Mouse (Mus musculus): ENCODE data around the gene Flywch2. TPM values are rescaled to one million over a fixed set of nuclear protein-coding genes. Genes with fewer than 3 reads are reported as not detected.

Gene Flywch2
- polyA plus RNA-seq, 1 experiment = 54.6 TPM

- no peak for TF ChIP-seq POLR2A (IDR thresholded peaks at IDR 0.05; ENCODE audit: borderline replicate concordance, extremely low read depth, insufficient read depth, insufficient read length, poor library complexity, severe bottlenecking)
- TF ChIP-seq CTCF (IDR thresholded peaks at IDR 0.05; ENCODE audit: borderline replicate concordance, extremely low read depth, insufficient read depth, insufficient read length) = no peak
- DNase-seq (ENCODE audit: low read depth) = no peak
Observed at GRCm38 (mm10) chr17:23747471-23747870, 38.4 kb downstream of the Flywch2 start.

DNA sequence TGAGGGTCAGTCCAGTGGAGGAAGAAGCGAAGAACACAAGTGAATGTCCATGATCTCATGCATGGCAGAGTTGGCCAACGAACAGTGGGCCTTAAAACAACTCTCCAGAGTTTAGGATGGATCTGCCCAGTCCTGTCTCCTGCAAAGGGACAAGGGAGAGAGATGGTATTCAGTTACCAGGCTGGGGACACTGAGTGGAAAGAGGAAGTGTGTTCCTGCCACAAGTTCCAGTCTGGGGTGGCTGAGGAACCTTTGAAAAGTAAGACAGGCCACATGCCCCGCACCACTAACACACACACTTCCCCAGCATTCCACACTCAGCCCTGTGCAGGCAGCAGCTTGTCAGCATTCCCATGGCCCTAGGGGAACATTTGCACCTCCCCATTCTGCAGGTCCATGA is 39.1 kb downstream of the Flywch2 start:
- DNase-seq (ENCODE audit: low read depth) = no peak
- TF ChIP-seq CTCF (IDR thresholded peaks at IDR 0.05; ENCODE audit: borderline replicate concordance, extremely low read depth, insufficient read depth, insufficient read length) (no peak), POLR2A (IDR thresholded peaks at IDR 0.05; ENCODE audit: borderline replicate concordance, extremely low read depth, insufficient read depth, insufficient read length, poor library complexity, severe bottlenecking) (no peak)

GRCm38 (mm10) chr17:23746311-23746710 is 39.6 kb downstream of the Flywch2 start:
- TF ChIP-seq POLR2A (IDR thresholded peaks at IDR 0.05; ENCODE audit: borderline replicate concordance, extremely low read depth, insufficient read depth, insufficient read length, poor library complexity, severe bottlenecking) = no peak
- TF ChIP-seq CTCF (IDR thresholded peaks at IDR 0.05; ENCODE audit: borderline replicate concordance, extremely low read depth, insufficient read depth, insufficient read length) = peak; percentile 22; the same call in 1 of the 2 replicates
- peak; percentile 26 for DNase-seq (ENCODE audit: low read depth)

GRCm38 (mm10) chr17:23745301-23746251 is 40.3 kb downstream of the Flywch2 start, which contains the start of gene Kremen2:
Kremen2 (minus strand) TSS chr17:23745833.
- DNase-seq (ENCODE audit: low read depth) = peak; percentile 61
- TF ChIP-seq CTCF (IDR thresholded peaks at IDR 0.05; ENCODE audit: borderline replicate concordance, extremely low read depth, insufficient read depth, insufficient read length) (no peak), POLR2A (IDR thresholded peaks at IDR 0.05; ENCODE audit: borderline replicate concordance, extremely low read depth, insufficient read depth, insufficient read length, poor library complexity, severe bottlenecking) (no peak)

DNA sequence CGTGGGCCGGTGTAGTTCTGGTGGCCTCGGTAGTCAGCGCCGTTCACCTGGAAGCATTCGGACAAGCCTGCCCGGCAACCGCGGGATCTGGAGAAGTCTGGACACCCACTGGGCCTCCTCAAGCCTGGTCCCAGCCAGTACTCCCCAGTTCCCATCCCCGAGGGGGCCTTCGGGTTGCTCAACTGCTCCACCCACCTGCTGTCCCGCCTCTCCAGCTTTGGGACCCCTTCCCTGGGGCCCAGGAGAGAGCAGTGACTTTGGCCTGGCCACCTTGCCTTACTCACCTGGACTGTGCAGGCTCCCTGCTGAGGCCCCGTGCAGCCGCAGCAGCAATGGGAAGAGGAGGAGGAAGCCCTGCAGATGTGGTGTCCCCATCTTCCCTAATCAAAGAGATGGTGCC is 41.2 kb downstream of the Flywch2 start:
- no peak for DNase-seq (ENCODE audit: low read depth)
- TF ChIP-seq POLR2A (IDR thresholded peaks at IDR 0.05; ENCODE audit: borderline replicate concordance, extremely low read depth, insufficient read depth, insufficient read length, poor library complexity, severe bottlenecking) (no peak), CTCF (IDR thresholded peaks at IDR 0.05; ENCODE audit: borderline replicate concordance, extremely low read depth, insufficient read depth, insufficient read length) (no peak)

DNA sequence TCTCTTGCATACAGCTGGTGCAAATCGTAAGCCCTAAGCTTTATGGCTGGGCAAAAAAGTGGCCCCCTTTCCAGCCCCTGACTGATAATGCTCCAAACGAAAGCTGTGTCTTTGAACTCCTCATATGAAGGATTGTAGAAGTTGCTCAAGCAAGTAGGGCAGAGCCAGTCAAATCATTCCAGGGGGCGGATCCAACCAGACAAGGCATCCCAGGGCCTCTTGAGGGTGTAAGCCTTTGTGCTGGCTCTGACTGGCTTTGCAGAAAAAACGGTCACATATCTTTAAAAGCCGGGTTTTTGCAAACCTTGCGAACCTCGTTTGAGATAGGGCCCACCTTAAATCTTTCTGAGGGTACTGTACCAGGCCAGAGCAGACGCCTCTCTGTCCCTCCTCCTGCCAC is 41.8 kb downstream of the Flywch2 start:
- TF ChIP-seq CTCF (IDR thresholded peaks at IDR 0.05; ENCODE audit: borderline replicate concordance, extremely low read depth, insufficient read depth, insufficient read length) (no peak), POLR2A (IDR thresholded peaks at IDR 0.05; ENCODE audit: borderline replicate concordance, extremely low read depth, insufficient read depth, insufficient read length, poor library complexity, severe bottlenecking) (no peak)
- no peak for DNase-seq (ENCODE audit: low read depth)

- TF ChIP-seq POLR2A (IDR thresholded peaks at IDR 0.05; ENCODE audit: borderline replicate concordance, extremely low read depth, insufficient read depth, insufficient read length, poor library complexity, severe bottlenecking) = no peak
- TF ChIP-seq CTCF (IDR thresholded peaks at IDR 0.05; ENCODE audit: borderline replicate concordance, extremely low read depth, insufficient read depth, insufficient read length) = no peak
- DNase-seq (ENCODE audit: low read depth) = no peak
Observed at GRCm38 (mm10) chr17:23742941-23743340, 42.9 kb downstream of the Flywch2 start.

DNA sequence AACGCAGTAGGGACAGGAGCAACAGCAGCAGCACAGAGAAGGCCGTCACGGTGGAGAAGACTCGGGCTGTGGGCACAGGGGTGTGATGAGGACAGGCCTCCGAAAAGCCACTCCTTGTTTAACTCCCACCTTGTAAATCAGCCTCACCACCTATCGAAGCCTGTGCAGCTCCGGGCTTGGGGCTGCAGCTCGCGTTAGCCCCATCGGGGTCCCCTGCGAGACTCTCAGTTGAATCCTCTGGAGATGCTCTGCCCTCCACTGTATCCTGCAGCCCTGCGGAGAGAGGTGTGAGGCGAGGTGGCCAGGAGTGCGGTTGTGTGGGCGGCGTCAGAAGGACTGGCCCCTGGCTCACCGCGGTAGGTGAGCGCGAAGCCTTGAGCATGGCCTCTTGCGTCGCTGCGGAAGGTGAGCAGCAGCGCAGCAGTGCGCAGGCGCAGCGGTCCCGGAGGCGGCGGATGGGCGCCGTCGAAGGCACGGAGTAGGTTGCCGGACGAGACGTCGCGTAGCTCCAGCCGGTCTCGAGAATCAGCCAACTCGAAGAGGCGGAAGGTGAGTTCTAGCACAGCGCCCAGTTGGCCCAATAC is 43.6 kb downstream of the Flywch2 start:
- TF ChIP-seq CTCF (IDR thresholded peaks at IDR 0.05; ENCODE audit: borderline replicate concordance, extremely low read depth, insufficient read depth, insufficient read length) (no peak), POLR2A (IDR thresholded peaks at IDR 0.05; ENCODE audit: borderline replicate concordance, extremely low read depth, insufficient read depth, insufficient read length, poor library complexity, severe bottlenecking) (no peak)
- DNase-seq (ENCODE audit: low read depth) = peak; percentile 56

DNA sequence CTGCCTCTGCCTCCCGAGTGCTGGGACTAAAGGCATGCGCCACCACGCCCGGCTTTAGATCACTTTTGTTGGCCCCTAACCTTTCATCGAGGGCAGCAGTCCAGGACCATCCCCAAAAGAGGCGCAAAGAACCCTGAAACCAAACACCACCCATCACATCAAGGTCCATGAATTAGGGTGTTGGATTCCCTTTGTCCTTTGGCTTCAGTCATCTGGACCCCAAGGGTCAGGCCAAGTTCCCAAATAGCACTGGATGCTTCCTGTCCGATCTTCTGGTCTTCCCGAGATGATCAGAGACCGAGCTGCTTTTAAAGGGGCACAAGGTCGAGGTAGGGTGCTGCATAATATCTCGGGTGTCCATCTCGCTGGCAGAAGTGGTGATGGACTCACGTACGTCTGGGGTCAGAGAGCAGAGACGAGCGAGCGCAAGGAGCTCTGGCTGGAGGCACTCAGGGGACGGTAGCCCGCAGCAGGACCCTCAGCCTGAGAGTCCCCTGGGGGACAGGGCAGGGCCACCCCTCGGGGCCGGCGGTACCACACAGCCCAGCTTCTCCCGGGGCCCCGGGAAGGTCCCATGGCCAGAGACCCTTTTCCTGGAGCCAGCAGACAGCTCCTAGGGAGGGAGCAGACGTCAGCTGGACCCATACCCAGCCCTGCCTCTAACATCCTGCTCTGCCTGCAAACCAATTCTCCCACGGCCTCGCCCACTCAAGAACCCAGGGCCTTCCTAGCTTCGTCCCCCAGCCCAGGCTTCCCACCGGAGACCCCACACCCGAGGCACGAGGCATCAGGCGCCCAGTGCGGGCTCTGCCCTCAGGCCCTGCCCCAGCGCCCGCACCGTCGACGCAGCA is 44.3 kb downstream of the Flywch2 start:
- TF ChIP-seq POLR2A (IDR thresholded peaks at IDR 0.05; ENCODE audit: borderline replicate concordance, extremely low read depth, insufficient read depth, insufficient read length, poor library complexity, severe bottlenecking) = no peak
- TF ChIP-seq CTCF (IDR thresholded peaks at IDR 0.05; ENCODE audit: borderline replicate concordance, extremely low read depth, insufficient read depth, insufficient read length) = no peak
- DNase-seq (ENCODE audit: low read depth) = no peak

GRCm38 (mm10) chr17:23740598-23741021 is 45.3 kb downstream of the Flywch2 start, which contains the start of gene Paqr4:
Paqr4 (minus strand) TSS chr17:23740867.
- DNase-seq (ENCODE audit: low read depth) = no peak
- TF ChIP-seq CTCF (IDR thresholded peaks at IDR 0.05; ENCODE audit: borderline replicate concordance, extremely low read depth, insufficient read depth, insufficient read length) (no peak), POLR2A (IDR thresholded peaks at IDR 0.05; ENCODE audit: borderline replicate concordance, extremely low read depth, insufficient read depth, insufficient read length, poor library complexity, severe bottlenecking) (no peak)

Data from brain, embryonic 14.5 days (tissue).